Mouse (Mus musculus) embryonic facial prominence, embryonic 13.5 days (tissue): Measurements from ENCODE around the gene Grifin. TPM values are rescaled to one million over a fixed set of nuclear protein-coding genes. Genes with fewer than 3 reads are reported as not detected.

Source experiments
- ATAC-seq: fragments of 200-750 bp; cut with Nextera tagmentation; 2 replicates; pipeline ENCODE4 v1.8.0; 2017; ENCODE audit warnings: low read depth; ENCODE audit not compliant: insufficient number of reproducible peaks, insufficient read depth, low FRiP score, low TSS enrichment
- H3K27ac ChIP-seq: fragments of 300-500 bp; sonication (generic); 2 replicates; pipeline ENCODE4 v1.5.1; 2015; ENCODE audit warnings: moderate library complexity, mild to moderate bottlenecking, inconsistent platforms
- H3K27me3 ChIP-seq: fragments of 300-500 bp; sonication (generic); 2 replicates; pipeline ENCODE4 v1.6.1; 2015; ENCODE audit warnings: mild to moderate bottlenecking, inconsistent platforms
- H3K36me3 ChIP-seq: fragments of 300-500 bp; sonication (generic); 2 replicates; pipeline ENCODE4 v1.6.1; 2015; ENCODE audit warnings: mild to moderate bottlenecking, inconsistent platforms
- H3K4me1 ChIP-seq: fragments of 300-500 bp; sonication (generic); 2 replicates; pipeline ENCODE4 v1.6.1; 2015; ENCODE audit warnings: inconsistent platforms
- H3K4me2 ChIP-seq: fragments of 300-500 bp; sonication (generic); 2 replicates; pipeline ENCODE4 v1.6.1; 2015; ENCODE audit warnings: moderate library complexity, mild to moderate bottlenecking, inconsistent platforms
- H3K4me3 ChIP-seq: fragments of 300-500 bp; sonication (generic); 2 replicates; pipeline ENCODE4 v1.5.1; 2015; ENCODE audit warnings: mild to moderate bottlenecking, inconsistent platforms
- H3K9ac ChIP-seq: fragments of 300-500 bp; sonication (generic); 2 replicates; pipeline ENCODE4 v1.6.1; 2015; ENCODE audit warnings: mild to moderate bottlenecking, inconsistent platforms
- H3K9me3 ChIP-seq: fragments of 300-500 bp; sonication (generic); 2 replicates; pipeline ENCODE4 v1.6.1; 2016; ENCODE audit warnings: inconsistent platforms
- WGBS: fragments of 180-500 bp; shearing (Covaris S2); methylation state at CpG from one replicate; pipeline ENCODE4 v1.1.7; 2015; ENCODE audit warnings: mixed read lengths; 5-methylcytosine and 5-hydroxymethylcytosine counted together
- polyA plus RNA-seq: library from polyadenylated mRNA; unstranded; fragments of >200 nt; fragmentation: Nextera tagmentation; extraction: Ambion mirVana; gene quantifications from 2 replicates; pipeline ENCODE4 v1.2.1, GENCODE M21; 2015

Gene Grifin
- polyA plus RNA-seq, 1 experiment from 2014 or later, result not detected

DNA sequence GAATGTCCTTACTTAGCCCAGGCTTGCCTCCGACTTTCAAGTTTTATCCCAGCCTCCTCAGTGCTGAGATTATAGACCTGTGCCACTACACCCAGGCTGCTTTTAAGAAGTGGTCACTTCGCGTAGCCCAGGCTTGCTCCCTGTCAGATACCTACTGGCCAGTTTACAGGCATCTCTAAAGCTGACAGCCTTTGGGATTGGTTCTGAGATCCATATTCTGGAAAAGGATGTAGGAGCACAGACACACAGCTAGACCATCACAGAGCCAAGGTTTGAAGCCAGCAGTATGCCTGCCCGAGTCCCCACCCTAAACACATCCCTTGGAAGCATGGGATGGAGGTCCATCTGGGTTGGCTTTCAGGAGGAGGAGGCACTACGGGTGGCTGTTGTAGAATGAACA, 2.9 kb upstream of the Grifin start:
- H3K27ac ChIP-seq, result 0 out of 2 replicates have a peak overlapping the region, but pooled peaks have one; percentile 8
- ATAC-seq, result no peak
- 92% methylated on average over 5 of the region's 5 CpGs for WGBS

DNA sequence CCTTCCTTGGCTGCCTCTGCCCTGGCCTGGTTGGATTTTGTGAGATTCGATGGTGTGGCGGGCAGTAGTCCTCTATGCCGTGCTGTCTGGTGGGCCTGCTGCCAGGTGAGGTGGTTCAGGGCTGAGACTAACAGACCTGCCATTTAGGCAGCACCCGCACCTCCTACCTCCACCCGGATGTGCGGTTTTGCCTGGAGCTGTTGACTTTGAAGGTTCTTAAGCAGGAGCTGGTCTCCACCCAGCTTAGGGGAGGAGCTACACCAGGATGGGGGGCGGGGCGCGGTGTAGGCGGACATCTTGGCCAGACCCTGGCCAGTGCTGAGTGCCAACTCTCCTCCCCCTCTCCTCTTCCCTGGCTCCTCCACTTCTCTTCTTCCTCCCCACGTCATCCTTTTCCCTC, 2.5 kb upstream of the Grifin start:
- Histone ChIP-seq H3K9me3 (no peaks in the 10 kb centered on the region), H3K36me3 (no peaks in the 10 kb centered on the region), H3K27ac (peak overlapping the region; percentile 66), H3K27me3 (no peaks in the 10 kb centered on the region), H3K9ac (no peak overlapping the region), H3K4me2 (peak overlapping the region; percentile 12; the same call in 1 of the 2 replicates), H3K4me3 (no peak overlapping the region), H3K4me1 (peaks cover 43% of the 10 kb centered on the region)
- WGBS, result 42% methylated on average over 11 of the region's 11 CpGs
- 0 out of 2 replicates have a peak, but pooled peaks have one; percentile 53 for ATAC-seq

More for the DNA sequence above, 2.9 kb upstream of the Grifin start:
- Histone ChIP-seq H3K9ac (no peak overlapping the region), H3K4me2 (no peak overlapping the region), H3K9me3 (no peaks in the 10 kb centered on the region), H3K4me1 (peaks cover 43% of the 10 kb centered on the region), H3K27me3 (no peaks in the 10 kb centered on the region), H3K36me3 (no peaks in the 10 kb centered on the region), H3K4me3 (no peak overlapping the region)

- H3K27ac ChIP-seq, result no peak overlapping the region
- no peak overlapping the region for H3K4me3 ChIP-seq
- H3K9me3 ChIP-seq, result no peaks in the 10 kb centered on the region
- no peaks in the 10 kb centered on the region for H3K36me3 ChIP-seq
- no peak overlapping the region for H3K9ac ChIP-seq
- no peaks in the 10 kb centered on the region for H3K27me3 ChIP-seq
- 71% methylated on average over 4 of the region's 4 CpGs for WGBS
- no peak overlapping the region for H3K4me2 ChIP-seq
- ATAC-seq, result no peak
- peaks cover 39% of the 10 kb centered on the region for H3K4me1 ChIP-seq
These were observed 1.4 kb upstream of the Grifin start for GRCm38 (mm10) chr5:140566271-140566670.

GRCm38 (mm10) chr5:140565856-140566255, 985 bp upstream of the Grifin start:
- no peaks in the 10 kb centered on the region for H3K9me3 ChIP-seq
- no peak overlapping the region for H3K9ac ChIP-seq
- H3K4me2 ChIP-seq, result no peak overlapping the region
- no peak overlapping the region for H3K27ac ChIP-seq
- no peaks in the 10 kb centered on the region for H3K27me3 ChIP-seq
- ATAC-seq, result no peak
- no peak overlapping the region for H3K4me3 ChIP-seq
- WGBS, result 79% methylated on average over 6 of the region's 6 CpGs
- H3K36me3 ChIP-seq, result no peaks in the 10 kb centered on the region
- H3K4me1 ChIP-seq, result peaks cover 39% of the 10 kb centered on the region

GRCm38 (mm10) chr5:140565451-140565850, 580 bp upstream of the Grifin start:
- Histone ChIP-seq H3K9ac (no peak overlapping the region), H3K9me3 (no peaks in the 10 kb centered on the region), H3K27me3 (no peaks in the 10 kb centered on the region), H3K36me3 (no peaks in the 10 kb centered on the region), H3K27ac (no peak overlapping the region), H3K4me2 (no peak overlapping the region), H3K4me3 (no peak overlapping the region), H3K4me1 (peaks cover 39% of the 10 kb centered on the region)
- ATAC-seq, result no peak
- WGBS, result 62% methylated on average over 5 of the region's 5 CpGs

DNA sequence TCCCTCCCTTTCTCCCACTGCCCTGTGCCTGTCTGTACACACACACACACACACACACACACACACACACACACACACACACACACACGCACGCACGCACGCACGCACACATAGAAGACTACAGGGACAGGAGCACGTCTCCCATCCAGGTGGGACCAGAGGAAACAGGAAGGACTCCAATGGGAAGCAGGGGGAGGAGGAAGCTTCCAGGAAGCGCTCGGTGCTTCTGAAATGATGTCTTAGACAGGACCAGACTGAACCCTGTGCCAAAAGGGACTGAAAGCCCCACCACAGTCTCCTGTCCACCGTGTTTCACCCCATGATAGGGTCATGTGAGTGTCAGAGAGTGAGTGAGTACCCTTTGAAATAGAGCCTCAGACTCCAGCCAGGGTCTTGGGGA, 2.3 kb downstream of the Grifin start:
- no peak overlapping the region for H3K4me3 ChIP-seq
- no peak overlapping the region for H3K27ac ChIP-seq
- H3K4me1 ChIP-seq, result peaks cover 28% of the 10 kb centered on the region
- no peak overlapping the region for H3K9ac ChIP-seq
- no peaks in the 10 kb centered on the region for H3K9me3 ChIP-seq
- no peak for ATAC-seq
- no peaks in the 10 kb centered on the region for H3K36me3 ChIP-seq
- WGBS, result 81% methylated on average over 9 of the region's 9 CpGs
- no peak overlapping the region for H3K4me2 ChIP-seq
- no peaks in the 10 kb centered on the region for H3K27me3 ChIP-seq

DNA sequence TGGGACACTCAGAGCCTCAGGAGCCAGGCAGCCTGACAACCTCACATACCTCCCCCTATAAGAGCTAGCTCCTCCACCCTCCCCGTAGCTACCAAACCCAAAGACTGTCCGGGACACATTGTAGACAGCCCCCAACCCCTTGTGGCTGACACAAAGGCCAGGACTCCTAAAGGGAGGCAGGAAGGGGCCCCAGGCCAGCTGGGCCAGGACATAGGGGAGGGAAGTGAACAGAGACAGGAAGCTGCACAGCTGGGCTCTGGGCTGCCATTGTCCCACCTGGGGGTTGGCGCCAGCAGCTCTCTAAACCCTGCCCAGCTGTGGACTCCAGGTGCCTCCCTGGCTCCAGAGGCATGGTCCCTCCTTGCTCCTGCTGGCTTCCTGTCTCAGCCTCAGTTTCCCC, 8.0 kb downstream of the Grifin start:
- H3K4me1 ChIP-seq, result no peaks in the 10 kb centered on the region
- H3K9me3 ChIP-seq, result no peaks in the 10 kb centered on the region
- H3K4me3 ChIP-seq, result no peak overlapping the region
- no peak for ATAC-seq
- H3K27ac ChIP-seq, result 0 out of 2 replicates have a peak overlapping the region, but pooled peaks have one; percentile 16
- H3K27me3 ChIP-seq, result no peaks in the 10 kb centered on the region
- H3K36me3 ChIP-seq, result no peaks in the 10 kb centered on the region
- no peak overlapping the region for H3K4me2 ChIP-seq
- 62% methylated on average over 3 of the region's 3 CpGs for WGBS
- H3K9ac ChIP-seq, result no peak overlapping the region

DNA sequence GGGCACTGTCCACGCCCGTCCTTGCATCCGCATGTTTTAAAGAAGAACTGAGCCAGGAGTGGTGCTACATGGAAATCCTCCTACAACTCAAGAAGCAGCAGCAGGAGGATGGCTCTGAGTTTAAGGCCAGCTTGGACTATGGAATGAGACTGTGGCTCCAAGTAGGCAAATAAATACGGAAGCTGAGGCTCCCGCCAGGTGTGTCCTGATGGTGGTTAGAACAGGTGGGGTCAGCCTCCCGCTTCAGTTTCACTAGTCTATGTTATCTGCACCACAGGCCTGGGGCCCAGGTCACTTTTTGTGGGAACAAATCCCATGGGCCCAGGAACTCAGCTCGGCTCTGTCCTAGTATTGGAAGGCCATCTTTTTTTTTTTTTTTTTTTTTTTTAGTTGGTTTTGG, 11.2 kb downstream of the Grifin start:
- Histone ChIP-seq H3K9ac (no peak overlapping the region), H3K36me3 (no peaks in the 10 kb centered on the region), H3K27me3 (no peaks in the 10 kb centered on the region), H3K27ac (no peak overlapping the region), H3K9me3 (no peaks in the 10 kb centered on the region), H3K4me2 (no peak overlapping the region), H3K4me3 (no peak overlapping the region), H3K4me1 (peaks cover 5% of the 10 kb centered on the region; the same call in 1 of the 2 replicates)
- no peak for ATAC-seq
- 85% methylated on average over 7 of the region's 7 CpGs for WGBS

DNA sequence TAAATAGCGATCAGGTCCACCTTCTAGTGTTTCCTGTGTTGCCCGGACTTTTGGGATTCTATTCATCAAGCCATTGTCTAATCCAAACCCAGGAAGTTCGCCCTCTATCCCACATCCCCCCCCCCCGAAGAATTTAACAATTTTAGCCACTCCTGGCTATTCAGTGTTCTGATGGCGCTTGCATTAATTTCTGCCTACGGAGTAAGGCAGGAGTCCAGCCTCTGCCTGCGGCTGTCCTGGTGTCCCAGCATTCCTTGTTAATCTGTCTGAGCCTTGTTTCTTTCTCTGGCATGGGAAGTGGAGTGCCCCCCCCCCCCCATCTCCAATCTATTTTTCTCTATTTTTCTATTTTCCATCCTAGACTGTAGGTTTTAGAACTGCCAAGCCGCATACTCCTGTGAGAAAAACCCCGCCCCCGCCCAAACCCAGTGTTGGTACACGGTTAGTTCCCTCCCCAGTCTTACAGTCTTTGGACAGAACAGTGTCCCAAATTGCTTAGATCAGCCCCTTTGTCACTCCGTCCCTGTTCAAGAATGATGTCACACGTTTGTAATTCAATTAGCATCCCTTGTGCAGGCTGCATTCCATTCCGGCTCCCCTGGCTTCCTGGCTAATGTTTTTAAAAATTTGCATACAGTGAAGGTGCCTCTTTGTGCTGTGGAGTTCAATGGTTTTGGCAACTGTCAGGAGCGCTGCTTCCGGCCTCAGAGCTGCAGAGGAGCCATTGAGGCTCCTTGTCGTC, 15.4 kb downstream of the Grifin start:
- peaks cover 5% of the 10 kb centered on the region; the same call in 1 of the 2 replicates for H3K4me1 ChIP-seq
- ATAC-seq, result no peak
- H3K27me3 ChIP-seq, result no peaks in the 10 kb centered on the region
- no peaks in the 10 kb centered on the region for H3K36me3 ChIP-seq
- 43% methylated on average over 17 of the region's 17 CpGs for WGBS
- no peak overlapping the region for H3K4me2 ChIP-seq
- H3K27ac ChIP-seq, result no peak overlapping the region
- H3K4me3 ChIP-seq, result no peak overlapping the region
- H3K9ac ChIP-seq, result no peak overlapping the region
- H3K9me3 ChIP-seq, result no peaks in the 10 kb centered on the region

- no peaks in the 10 kb centered on the region for H3K27me3 ChIP-seq
- WGBS, result 89% methylated on average over 19 of the region's 19 CpGs
These were observed 18.5 kb downstream of the Grifin start for GRCm38 (mm10) chr5:140546332-140546731.

GRCm38 (mm10) chr5:140545651-140546050, 19.2 kb downstream of the Grifin start:
- 48% methylated on average over 6 of the region's 6 CpGs for WGBS
- no peak overlapping the region for H3K9ac ChIP-seq
- H3K27ac ChIP-seq, result no peak overlapping the region
- ATAC-seq, result no peak
- H3K27me3 ChIP-seq, result no peaks in the 10 kb centered on the region
- no peaks in the 10 kb centered on the region for H3K9me3 ChIP-seq
- no peak overlapping the region for H3K4me3 ChIP-seq
- H3K4me2 ChIP-seq, result no peak overlapping the region
- H3K36me3 ChIP-seq, result no peaks in the 10 kb centered on the region
- peaks cover 5% of the 10 kb centered on the region; the same call in 1 of the 2 replicates for H3K4me1 ChIP-seq

More at GRCm38 (mm10) chr5:140546332-140546731, 18.5 kb downstream of the Grifin start:
- Histone ChIP-seq H3K9ac (no peak overlapping the region), H3K9me3 (no peaks in the 10 kb centered on the region), H3K4me2 (no peak overlapping the region), H3K4me1 (peaks cover 5% of the 10 kb centered on the region; the same call in 1 of the 2 replicates), H3K4me3 (no peak overlapping the region), H3K27ac (no peak overlapping the region), H3K36me3 (no peaks in the 10 kb centered on the region)
- no peak for ATAC-seq

DNA sequence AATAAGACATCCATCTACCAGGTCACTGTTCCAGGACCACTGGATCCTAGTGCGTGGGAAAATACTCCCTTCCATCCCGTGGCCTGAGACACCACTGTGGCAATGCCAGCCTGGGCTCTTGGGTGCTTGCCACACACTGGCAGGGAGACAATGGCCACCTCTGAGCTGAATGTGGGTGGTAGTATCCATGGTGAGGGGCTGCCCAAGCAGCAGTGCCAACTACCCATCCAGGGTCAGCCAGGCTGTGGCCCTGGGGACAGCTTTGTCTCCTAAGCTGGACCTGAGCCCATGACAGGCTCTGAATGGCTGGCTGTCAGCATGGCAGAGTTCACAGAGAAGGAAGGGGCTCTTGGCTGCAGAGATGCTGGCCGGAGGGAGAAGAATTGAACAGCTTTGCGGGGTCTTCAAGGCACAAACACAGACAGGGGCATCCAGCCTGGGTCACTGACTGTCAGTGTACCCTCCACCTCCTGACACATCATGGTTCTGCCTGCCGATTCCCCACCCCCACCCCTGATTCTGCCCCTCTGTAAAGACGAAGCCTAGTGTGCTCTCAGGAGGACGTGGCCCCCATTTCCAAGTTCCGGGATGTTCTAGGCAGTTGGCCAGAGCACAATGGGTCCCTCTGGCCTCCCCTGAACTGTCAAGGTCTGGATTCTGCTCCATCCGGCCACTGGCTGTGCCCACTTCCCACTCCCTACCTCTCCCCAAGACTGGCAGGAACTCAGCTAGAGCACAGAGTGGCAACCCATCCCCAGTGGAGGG, 21.9 kb downstream of the Grifin start:
- Histone ChIP-seq H3K36me3 (no peaks in the 10 kb centered on the region), H3K27me3 (no peaks in the 10 kb centered on the region), H3K4me1 (no peaks in the 10 kb centered on the region), H3K9me3 (no peaks in the 10 kb centered on the region), H3K4me2 (no peak overlapping the region), H3K9ac (no peak overlapping the region), H3K27ac (no peak overlapping the region), H3K4me3 (no peak overlapping the region)
- 75% methylated on average over 9 of the region's 9 CpGs for WGBS
- ATAC-seq, result no peak
